Mouse (Mus musculus) limb, embryonic 14.5 days (tissue): Measurements from ENCODE around the gene Mmel1. TPM values are rescaled to one million over a fixed set of nuclear protein-coding genes. Genes with fewer than 3 reads are reported as not detected.

Experiments
- ATAC-seq: fragments of 200-750 bp; cut with Nextera tagmentation; 2 replicates; pipeline ENCODE4 v1.8.0; 2017; ENCODE audit warnings: low read depth, moderate number of reproducible peaks, moderate TSS enrichment; ENCODE audit not compliant: low FRiP score
- DNase-seq: peaks from one replicate; pipeline ENCODE4 v3.0.0-alpha.2; 2015; ENCODE audit warnings: low spot score
- H3K27ac ChIP-seq: fragments of 300-500 bp; sonication (generic); replicated peaks from 2 replicates; pipeline ENCODE4 v1.5.1; 2014; ENCODE audit warnings: low read depth, mild to moderate bottlenecking, low read length, moderate library complexity, mixed read lengths
- H3K27me3 ChIP-seq: fragments of 300-500 bp; sonication (generic); 2 replicates; pipeline ENCODE4 v1.6.1; 2014; ENCODE audit warnings: low read length, mixed read lengths; ENCODE audit not compliant: control insufficient read depth, insufficient read depth
- H3K36me3 ChIP-seq: fragments of 300-500 bp; sonication (generic); 2 replicates; pipeline ENCODE4 v1.6.1; 2014; ENCODE audit warnings: mild to moderate bottlenecking, low read length, moderate library complexity, mixed read lengths; ENCODE audit not compliant: control insufficient read depth, insufficient read depth
- H3K4me1 ChIP-seq: fragments of 300-500 bp; sonication (generic); 2 replicates; pipeline ENCODE4 v1.6.1; 2014; ENCODE audit warnings: antibody characterized with exemption, low read length, mixed read lengths; ENCODE audit not compliant: control insufficient read depth, insufficient read depth
- H3K4me2 ChIP-seq: fragments of 300-500 bp; sonication (generic); replicated peaks from 2 replicates; pipeline ENCODE4 v1.6.1; 2014; ENCODE audit warnings: low read depth, mild to moderate bottlenecking, low read length, moderate library complexity; ENCODE audit not compliant: severe bottlenecking
- H3K4me3 ChIP-seq: fragments of 300-500 bp; sonication (generic); replicated peaks from 2 replicates; pipeline ENCODE4 v1.5.1; 2014; ENCODE audit warnings: low read length
- H3K9ac ChIP-seq: fragments of 300-500 bp; sonication (generic); 2 replicates; pipeline ENCODE4 v1.6.1; 2014; ENCODE audit warnings: mild to moderate bottlenecking, low read depth, low read length, moderate library complexity; ENCODE audit not compliant: severe bottlenecking
- H3K9me3 ChIP-seq: fragments of 300-500 bp; sonication (generic); 2 replicates; pipeline ENCODE4 v1.6.1; 2016; ENCODE audit warnings: low read length; ENCODE audit not compliant: control insufficient read depth
- POLR2A ChIP-seq: fragments of 200-500 bp; IDR thresholded peaks from 2 replicates; pipeline ENCODE4 v1.8.0; 2012; ENCODE audit warnings: inconsistent platforms, mild to moderate bottlenecking, moderate library complexity, borderline replicate concordance; ENCODE audit not compliant: insufficient read depth, insufficient read length; ENCODE audit errors: extremely low read depth
- WGBS: fragments of 180-500 bp; shearing (Covaris S2); extraction: QIAGEN DNeasy Blood & Tissue Kit; methylation state at CpG from one replicate; pipeline ENCODE4 v1.1.7; 2014; 5-methylcytosine and 5-hydroxymethylcytosine counted together
- polyA plus RNA-seq, 2 experiments: library from polyadenylated mRNA; depleted of rRNA in 1 of 2; stranded (reverse) in 1 of 2; unstranded in 1 of 2; fragments of >200 nt; fragmentation: Nextera tagmentation in 1 of 2; extraction: Ambion mirVana in 1 of 2; gene quantifications; 2 replicates each; pipeline versions ENCODE4 v1.2.1 to v1.2.3; 2012 to 2014

The Mmel1 gene
- polyA plus RNA-seq, 2 experiments: 0.10 to 0.11 TPM

DNA sequence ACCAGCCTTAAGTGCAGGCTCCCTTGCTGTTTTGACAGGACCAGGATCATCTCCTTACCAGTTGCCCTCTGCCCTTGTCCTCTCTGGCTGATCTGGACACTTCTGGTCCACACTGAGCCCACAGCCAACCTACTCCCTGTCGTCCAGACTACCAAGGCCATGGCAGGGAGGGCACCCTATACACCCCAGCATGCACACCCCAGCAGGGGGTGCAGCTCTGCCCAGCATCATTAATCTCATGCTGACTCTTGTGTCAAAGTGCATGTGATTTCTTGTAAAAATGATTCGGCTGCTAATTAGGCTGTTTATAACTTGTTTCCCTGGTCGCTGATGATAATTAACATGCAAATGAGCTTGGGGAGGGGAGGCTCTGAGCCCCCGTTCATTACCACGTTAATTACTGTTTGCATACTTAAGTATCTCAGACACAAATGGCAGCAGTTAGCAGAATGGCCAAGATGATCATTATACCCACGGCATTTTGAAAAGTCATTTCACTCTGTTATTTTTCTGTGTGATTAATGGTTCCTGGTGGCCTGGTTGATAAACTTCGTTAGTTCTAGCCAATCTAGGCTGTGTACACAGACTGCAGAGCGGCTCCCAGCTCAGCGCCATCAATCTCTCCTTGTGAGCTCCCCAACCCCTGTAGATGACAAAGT lies 37.3 kb upstream of the Mmel1 start:
- no peaks in the 10 kb centered on the region for H3K9me3 ChIP-seq
- no peak overlapping the region for H3K4me3 ChIP-seq
- DNase-seq (no peak), ATAC-seq (no peak)
- TF ChIP-seq POLR2A: no peak
- H3K27ac ChIP-seq: no peak overlapping the region
- WGBS: 45% methylated on average over 9 of the region's 9 CpGs
- H3K27me3 ChIP-seq: no peaks in the 10 kb centered on the region
- H3K9ac ChIP-seq: no peak overlapping the region
- no peak overlapping the region for H3K4me2 ChIP-seq
- no peaks in the 10 kb centered on the region for H3K36me3 ChIP-seq
- H3K4me1 ChIP-seq: peaks cover 4% of the 10 kb centered on the region; the same call in 1 of the 2 replicates

DNA sequence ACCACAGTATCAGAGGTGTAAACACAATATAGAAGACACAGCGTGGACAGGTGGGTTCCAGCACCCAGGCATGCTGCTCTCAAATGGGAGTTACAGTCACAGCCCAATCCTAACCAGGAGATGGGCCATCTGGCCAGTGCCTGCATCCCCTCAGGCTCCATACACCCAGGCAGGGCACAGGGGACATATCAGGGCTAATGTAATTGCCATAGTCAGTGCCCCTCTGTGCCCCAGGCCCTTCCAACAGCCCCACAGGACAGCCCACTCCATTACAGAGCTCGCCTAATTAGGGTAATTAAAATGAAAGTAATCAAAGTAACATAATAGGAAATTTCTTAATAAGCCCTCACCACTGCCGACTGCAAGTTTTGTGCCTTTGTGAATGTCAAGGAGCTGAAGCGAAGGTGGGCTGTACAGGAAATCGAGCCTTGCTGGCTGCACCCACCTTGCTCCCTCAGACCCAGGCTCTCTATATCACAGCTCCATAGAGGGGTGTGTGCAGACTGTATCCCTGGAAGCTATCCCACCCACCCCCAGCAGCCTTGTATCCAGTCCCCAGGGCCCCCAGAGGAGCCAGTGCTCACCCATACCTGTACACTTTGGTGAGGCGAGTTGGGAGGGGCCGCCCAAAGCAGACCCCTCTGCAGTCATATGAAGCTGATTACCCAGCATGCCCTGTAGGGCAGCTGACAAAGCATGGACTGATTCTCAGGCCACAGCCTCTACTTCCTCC lies 33.0 kb upstream of the Mmel1 start:
- Histone ChIP-seq H3K36me3 (no peaks in the 10 kb centered on the region), H3K27ac (no peak overlapping the region), H3K9me3 (no peaks in the 10 kb centered on the region), H3K4me1 (no peaks in the 10 kb centered on the region), H3K4me3 (no peak overlapping the region), H3K4me2 (no peak overlapping the region), H3K9ac (no peak overlapping the region), H3K27me3 (no peaks in the 10 kb centered on the region)
- ATAC-seq (no peak), DNase-seq (no peak)
- WGBS: 58% methylated on average over 7 of the region's 7 CpGs
- no peak for TF ChIP-seq POLR2A

DNA sequence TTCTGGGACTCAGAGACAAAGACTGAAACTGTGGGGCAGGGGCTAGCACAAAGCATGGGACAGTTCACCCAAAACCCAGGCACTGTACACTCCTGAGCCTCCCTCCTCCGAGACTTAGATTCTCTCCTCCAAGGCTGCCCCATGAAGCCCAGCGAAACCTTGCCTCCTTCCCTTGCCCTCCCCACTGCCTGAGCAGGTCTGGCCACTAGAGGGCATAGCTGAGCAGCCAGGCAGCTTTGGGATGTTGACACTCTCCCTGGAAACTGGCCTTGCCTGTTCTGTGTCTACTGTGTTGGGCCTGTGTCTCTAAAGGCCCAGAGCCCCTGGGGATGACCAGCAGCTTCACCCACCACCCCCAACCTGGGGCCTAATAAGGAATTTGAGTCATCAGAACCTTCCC lies 32.2 kb upstream of the Mmel1 start, which contains the start of gene Ttc34:
Ttc34 (plus strand) TSS at position 290 of the 400 bp plus-strand sequence.
- no peak within 1 kb of the TSS for H3K9ac ChIP-seq
- no peak within 1 kb of the TSS for H3K27ac ChIP-seq
- no peaks in the 10 kb centered on the region for H3K27me3 ChIP-seq
- DNase-seq (no peak), ATAC-seq (no peak)
- H3K4me3 ChIP-seq: no peak within 1 kb of the TSS
- no peaks in the 10 kb centered on the region for H3K9me3 ChIP-seq
- H3K4me2 ChIP-seq: no peak within 1 kb of the TSS
- 53% methylated on average over 2 of the region's 2 CpGs for WGBS
- TF ChIP-seq POLR2A: no peak
- H3K36me3 ChIP-seq: no peaks in the 10 kb centered on the region
- no peaks in the 10 kb centered on the region for H3K4me1 ChIP-seq

- H3K27me3 ChIP-seq: no peaks in the 10 kb centered on the region
- H3K4me3 ChIP-seq: no peak overlapping the region
- H3K27ac ChIP-seq: no peak overlapping the region
- H3K4me2 ChIP-seq: no peak overlapping the region
- ATAC-seq: no peak
- no peaks in the 10 kb centered on the region for H3K4me1 ChIP-seq
- no peaks in the 10 kb centered on the region for H3K36me3 ChIP-seq
- H3K9ac ChIP-seq: no peak overlapping the region
- WGBS: 86% methylated on average over 13 of the region's 13 CpGs
- H3K9me3 ChIP-seq: no peaks in the 10 kb centered on the region
- no peak for TF ChIP-seq POLR2A
- DNase-seq: no peak
Measured at GRCm38 (mm10) chr4:154838741-154839140, 30.6 kb upstream of the Mmel1 start.

- H3K36me3 ChIP-seq: no peaks in the 10 kb centered on the region
- no peak for TF ChIP-seq POLR2A
- no peak overlapping the region for H3K4me3 ChIP-seq
- H3K9me3 ChIP-seq: no peaks in the 10 kb centered on the region
- no peak overlapping the region for H3K27ac ChIP-seq
- WGBS: 49% methylated on average over 11 of the region's 11 CpGs
- ATAC-seq (no peak), DNase-seq (no peak)
- no peak overlapping the region for H3K9ac ChIP-seq
- no peaks in the 10 kb centered on the region for H3K27me3 ChIP-seq
- H3K4me2 ChIP-seq: no peak overlapping the region
- no peaks in the 10 kb centered on the region for H3K4me1 ChIP-seq
Measured at GRCm38 (mm10) chr4:154839406-154839805, 30.0 kb upstream of the Mmel1 start.
